Mouse (Mus musculus) intestine, embryonic 15.5 days (tissue): ENCODE results near the gene Plch1. TPM values are rescaled to one million over a fixed set of nuclear protein-coding genes. Genes with fewer than 3 reads are reported as not detected.

Experiments
- ATAC-seq: fragments of 200-750 bp; cut with Nextera tagmentation; 2 replicates; pipeline ENCODE4 v1.8.0; 2017; ENCODE audit warnings: moderate TSS enrichment, moderate library complexity
- H3K27ac ChIP-seq: fragments of 300-500 bp; sonication (generic); 2 replicates; pipeline ENCODE4 v1.5.1; 2015; ENCODE audit warnings: mild to moderate bottlenecking, inconsistent platforms
- H3K27me3 ChIP-seq: fragments of 300-500 bp; sonication (generic); replicated peaks from 2 replicates; pipeline ENCODE4 v1.6.1; 2015; ENCODE audit warnings: inconsistent platforms
- H3K36me3 ChIP-seq: fragments of 300-500 bp; sonication (generic); 2 replicates; pipeline ENCODE4 v1.6.1; 2015; ENCODE audit warnings: inconsistent platforms
- H3K4me1 ChIP-seq: fragments of 300-500 bp; sonication (generic); replicated peaks from 2 replicates; pipeline ENCODE4 v1.6.1; 2015; ENCODE audit warnings: inconsistent platforms
- H3K4me2 ChIP-seq: fragments of 300-500 bp; sonication (generic); replicated peaks from 2 replicates; pipeline ENCODE4 v1.6.1; 2015; ENCODE audit warnings: mild to moderate bottlenecking, inconsistent platforms
- H3K4me3 ChIP-seq: fragments of 300-500 bp; sonication (generic); replicated peaks from 2 replicates; pipeline ENCODE4 v1.5.1; 2015; ENCODE audit warnings: inconsistent platforms
- H3K9ac ChIP-seq: fragments of 300-500 bp; sonication (generic); 2 replicates; pipeline ENCODE4 v1.6.1; 2015; ENCODE audit warnings: inconsistent platforms
- H3K9me3 ChIP-seq: fragments of 300-500 bp; sonication (generic); 2 replicates; pipeline ENCODE4 v1.6.1; 2016; ENCODE audit warnings: inconsistent platforms
- WGBS: fragments of 180-500 bp; shearing (Covaris S2); methylation state at CpG from one replicate; pipeline ENCODE4 v1.1.7; 2015; 5-methylcytosine and 5-hydroxymethylcytosine counted together
- polyA plus RNA-seq: library from polyadenylated mRNA; unstranded; fragments of >200 nt; fragmentation: Nextera tagmentation; extraction: Ambion mirVana; gene quantifications from 2 replicates; pipeline ENCODE4 v1.2.1, GENCODE M21; 2015

Gene Plch1
- polyA plus RNA-seq, 1 experiment from 2014 or later, result 6.9 TPM

DNA sequence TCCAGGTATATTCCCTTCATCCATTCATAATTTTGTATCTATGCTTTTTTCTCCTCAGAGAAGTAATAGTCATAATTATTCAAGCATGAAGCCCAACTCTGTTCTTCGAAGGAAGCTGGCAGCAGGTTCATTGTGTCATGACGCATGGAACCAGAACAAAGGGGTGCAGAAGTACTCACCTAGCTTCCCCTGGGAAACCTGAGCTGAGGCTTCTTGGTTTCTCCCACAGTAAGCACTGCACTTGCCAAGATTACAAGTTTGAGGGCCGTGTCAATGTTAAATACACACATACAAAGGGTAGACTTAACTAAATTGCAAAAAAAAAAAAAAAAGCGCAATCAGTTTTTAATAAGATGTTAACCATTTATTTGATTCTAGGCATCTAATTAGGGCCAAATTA is 3.0 kb downstream of the Plch1 start:
- ATAC-seq, result no peak
- Histone ChIP-seq H3K4me2 (no peak overlapping the region), H3K36me3 (no peaks in the 10 kb centered on the region), H3K4me3 (no peak overlapping the region), H3K4me1 (no peaks in the 10 kb centered on the region; the same call in 1 of the 2 replicates), H3K9me3 (no peaks in the 10 kb centered on the region), H3K27me3 (no peaks in the 10 kb centered on the region), H3K27ac (no peak overlapping the region), H3K9ac (no peak overlapping the region)
- WGBS, result 85% methylated on average over 4 of the region's 4 CpGs

DNA sequence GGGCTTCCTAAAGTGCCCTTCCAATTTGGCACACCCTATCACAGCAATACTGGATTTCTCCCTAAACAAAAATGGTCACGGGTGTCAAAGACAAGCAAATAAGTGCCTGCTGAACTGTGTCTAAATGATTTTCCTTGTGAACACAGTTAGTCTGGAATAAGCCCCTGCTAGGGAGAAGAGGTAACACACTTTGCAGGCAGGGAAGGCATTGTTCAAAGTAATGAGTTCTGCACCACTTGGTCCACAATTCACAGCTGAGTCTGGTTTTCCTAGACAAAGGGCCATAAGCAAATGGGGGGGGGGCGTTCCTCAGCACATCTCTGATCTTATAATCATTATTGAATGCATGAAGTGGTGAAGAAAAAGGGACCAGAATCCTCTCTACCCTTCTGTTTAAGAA is 3.5 kb downstream of the Plch1 start:
- ATAC-seq, result no peak
- Histone ChIP-seq H3K4me1 (no peaks in the 10 kb centered on the region; the same call in 1 of the 2 replicates), H3K9ac (no peak overlapping the region), H3K9me3 (no peaks in the 10 kb centered on the region), H3K36me3 (no peaks in the 10 kb centered on the region), H3K4me2 (no peak overlapping the region), H3K27ac (no peak overlapping the region), H3K4me3 (no peak overlapping the region), H3K27me3 (no peaks in the 10 kb centered on the region)
- 60% methylated on average over 2 of the region's 2 CpGs for WGBS

DNA sequence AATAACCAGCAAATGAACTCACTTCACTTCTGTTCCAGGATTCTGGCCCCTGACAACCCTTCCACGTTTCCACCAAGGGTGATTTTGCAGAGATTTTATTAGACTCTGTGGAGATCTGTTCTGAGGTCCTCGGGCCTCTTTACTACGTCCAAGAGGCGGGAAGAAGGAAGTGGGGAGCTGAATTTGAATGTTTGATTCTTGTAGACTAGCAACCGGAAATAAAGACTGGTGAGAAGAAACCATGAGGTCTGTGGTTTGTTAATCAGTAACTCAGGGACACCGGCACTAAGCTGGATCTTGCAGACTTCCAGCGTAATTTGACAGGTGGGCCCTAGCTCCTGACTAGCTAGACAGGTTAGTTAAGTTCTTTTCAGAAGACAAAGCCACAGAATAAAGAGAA is 5.6 kb downstream of the Plch1 start:
- no peak overlapping the region for H3K9ac ChIP-seq
- WGBS, result 38% methylated on average over 7 of the region's 7 CpGs
- peak overlapping the region; percentile 29 for H3K4me3 ChIP-seq
- H3K27me3 ChIP-seq, result no peaks in the 10 kb centered on the region
- H3K4me2 ChIP-seq, result peak overlapping the region; percentile 37
- peak overlapping the region; percentile 73 for H3K27ac ChIP-seq
- peak; percentile 91 for ATAC-seq
- no peaks in the 10 kb centered on the region; the same call in 1 of the 2 replicates for H3K4me1 ChIP-seq
- no peaks in the 10 kb centered on the region for H3K9me3 ChIP-seq
- no peaks in the 10 kb centered on the region for H3K36me3 ChIP-seq

DNA sequence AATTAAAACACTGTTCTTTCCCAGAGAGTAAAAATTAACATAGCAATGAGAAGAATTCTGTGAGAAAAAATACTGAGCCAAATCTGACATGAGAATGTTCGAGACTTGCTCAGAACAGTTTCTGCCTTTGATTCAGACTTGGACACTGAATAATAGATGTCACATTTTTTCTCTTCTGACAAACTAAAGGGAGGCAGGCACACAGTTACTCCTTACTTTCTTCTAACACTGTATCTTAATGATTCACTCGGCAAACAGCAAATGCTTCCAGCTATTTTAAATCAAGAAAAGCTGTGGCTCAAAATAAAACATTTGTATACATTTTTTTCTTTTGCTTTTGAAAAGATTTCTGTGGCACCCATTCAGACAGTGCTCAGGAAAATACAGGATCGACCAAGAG is 7.1 kb downstream of the Plch1 start:
- no peaks in the 10 kb centered on the region for H3K9me3 ChIP-seq
- WGBS, result 50% methylated on average over 3 of the region's 3 CpGs
- no peak overlapping the region for H3K4me3 ChIP-seq
- H3K9ac ChIP-seq, result no peak overlapping the region
- no peaks in the 10 kb centered on the region for H3K4me1 ChIP-seq
- no peak overlapping the region for H3K27ac ChIP-seq
- no peak overlapping the region for H3K4me2 ChIP-seq
- no peak for ATAC-seq
- H3K36me3 ChIP-seq, result no peaks in the 10 kb centered on the region
- H3K27me3 ChIP-seq, result no peaks in the 10 kb centered on the region

DNA sequence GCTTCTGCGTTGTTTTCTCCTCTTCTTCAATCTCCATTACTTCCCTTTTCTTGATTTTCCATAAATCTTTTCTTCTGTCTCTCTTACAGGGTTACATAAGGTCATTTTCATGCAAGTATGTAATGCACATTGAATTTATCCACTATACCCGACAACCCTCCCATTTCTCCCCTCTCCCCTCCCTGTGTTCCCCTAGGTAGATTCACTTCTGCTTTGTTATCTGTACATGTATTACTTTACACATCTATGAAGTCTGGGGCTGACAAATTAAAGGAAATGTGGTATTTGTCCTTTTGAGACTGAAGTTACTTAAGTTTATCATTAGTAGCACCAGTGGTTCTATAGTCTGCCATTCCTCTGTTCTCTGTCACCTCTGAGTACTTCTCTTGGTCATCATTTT is 18.2 kb downstream of the Plch1 start:
- H3K9me3 ChIP-seq, result no peaks in the 10 kb centered on the region
- no peak overlapping the region for H3K27ac ChIP-seq
- no peak for ATAC-seq
- no peak overlapping the region for H3K9ac ChIP-seq
- H3K27me3 ChIP-seq, result no peaks in the 10 kb centered on the region
- no peak overlapping the region for H3K4me2 ChIP-seq
- no peaks in the 10 kb centered on the region for H3K36me3 ChIP-seq
- 87% methylated on average over 2 of the region's 2 CpGs for WGBS
- no peaks in the 10 kb centered on the region for H3K4me1 ChIP-seq
- H3K4me3 ChIP-seq, result no peak overlapping the region

DNA sequence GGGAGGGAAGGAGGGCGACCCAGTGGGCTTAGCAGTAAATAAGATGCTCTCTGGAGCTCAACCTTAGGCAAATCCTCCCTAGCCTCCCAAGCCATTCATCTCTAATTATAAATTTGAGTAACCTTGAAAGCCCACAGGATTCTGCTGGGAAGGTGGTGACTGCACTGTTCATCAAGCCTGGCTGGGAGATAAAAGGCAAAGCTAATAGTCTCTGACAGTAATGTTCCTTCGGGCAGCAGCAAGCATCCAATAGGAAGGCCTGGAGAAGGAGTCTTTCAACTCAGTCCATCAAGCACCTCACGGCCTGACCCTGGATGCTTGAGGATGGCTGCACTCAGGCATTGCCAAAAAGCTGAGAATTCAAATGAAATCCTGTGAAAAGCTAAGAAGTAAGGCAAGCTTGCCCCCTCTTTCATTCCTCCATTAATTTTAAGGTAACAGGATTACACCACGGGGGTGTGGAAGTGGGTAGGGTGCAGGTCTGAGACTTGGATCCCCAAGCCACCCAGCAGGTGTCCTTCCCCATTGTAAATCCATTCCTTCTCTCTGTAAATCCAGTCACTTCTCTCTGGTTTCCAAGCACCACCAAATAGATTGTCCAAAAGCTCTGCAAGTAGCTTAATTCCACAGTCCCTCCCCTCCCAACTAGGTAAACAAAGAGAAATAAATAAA is 20.1 kb downstream of the Plch1 start:
- H3K27ac ChIP-seq, result no peak overlapping the region
- no peak for ATAC-seq
- no peaks in the 10 kb centered on the region for H3K36me3 ChIP-seq
- 57% methylated on average over 4 of the region's 4 CpGs for WGBS
- no peak overlapping the region for H3K4me2 ChIP-seq
- no peaks in the 10 kb centered on the region for H3K27me3 ChIP-seq
- no peak overlapping the region for H3K4me3 ChIP-seq
- no peaks in the 10 kb centered on the region for H3K9me3 ChIP-seq
- no peak overlapping the region for H3K9ac ChIP-seq
- no peaks in the 10 kb centered on the region for H3K4me1 ChIP-seq

DNA sequence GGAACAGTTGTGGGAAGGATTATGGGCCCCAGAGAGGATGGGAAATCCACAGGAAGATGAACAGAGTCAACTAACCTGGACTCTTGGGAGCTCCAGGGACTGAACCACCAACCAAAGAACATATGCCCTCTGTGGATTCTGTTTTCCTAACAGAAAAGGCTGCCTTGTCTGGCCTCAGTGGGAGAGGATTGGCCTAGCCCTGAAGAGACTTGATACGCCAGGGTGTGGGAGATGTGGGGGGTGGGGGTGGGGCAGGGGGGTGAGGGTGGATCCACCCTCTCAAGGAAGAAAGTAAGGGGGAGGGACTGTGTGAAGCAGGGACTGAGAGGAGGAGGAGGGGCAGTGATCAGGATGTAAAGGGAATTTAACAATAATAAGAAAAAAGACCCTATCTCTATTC is 26.5 kb downstream of the Plch1 start:
- no peak overlapping the region for H3K4me3 ChIP-seq
- H3K4me1 ChIP-seq, result no peaks in the 10 kb centered on the region
- H3K9ac ChIP-seq, result no peak overlapping the region
- no peak for ATAC-seq
- WGBS, result 72% methylated on average over 1 of the region's 1 CpGs
- no peaks in the 10 kb centered on the region for H3K9me3 ChIP-seq
- H3K4me2 ChIP-seq, result no peak overlapping the region
- H3K27me3 ChIP-seq, result no peaks in the 10 kb centered on the region
- H3K27ac ChIP-seq, result no peak overlapping the region
- no peaks in the 10 kb centered on the region for H3K36me3 ChIP-seq

DNA sequence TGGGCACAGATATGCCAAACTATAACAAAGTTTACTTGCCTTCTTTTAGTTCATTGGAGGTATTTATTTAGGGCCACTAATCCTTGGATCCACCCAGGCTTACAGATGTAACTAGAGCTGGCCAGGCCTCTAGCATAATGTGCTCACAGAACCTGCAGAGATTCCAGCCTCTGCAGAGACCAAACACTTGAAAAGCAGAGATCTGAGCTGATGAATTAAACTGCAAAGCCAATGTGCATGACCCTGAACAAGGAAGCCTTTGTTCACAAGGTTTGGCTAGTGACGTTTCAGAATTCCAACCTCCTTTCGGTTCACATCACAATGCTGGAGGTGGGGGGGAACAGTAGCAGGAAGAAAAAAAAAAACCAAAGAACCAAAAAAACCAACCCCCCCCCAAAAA is 28.0 kb downstream of the Plch1 start:
- no peak overlapping the region for H3K4me3 ChIP-seq
- H3K27ac ChIP-seq, result no peak overlapping the region
- no peaks in the 10 kb centered on the region for H3K36me3 ChIP-seq
- no peaks in the 10 kb centered on the region for H3K4me1 ChIP-seq
- no peak for ATAC-seq
- H3K9ac ChIP-seq, result no peak overlapping the region
- H3K27me3 ChIP-seq, result no peaks in the 10 kb centered on the region
- H3K9me3 ChIP-seq, result no peaks in the 10 kb centered on the region
- 58% methylated on average over 2 of the region's 2 CpGs for WGBS
- H3K4me2 ChIP-seq, result no peak overlapping the region

DNA sequence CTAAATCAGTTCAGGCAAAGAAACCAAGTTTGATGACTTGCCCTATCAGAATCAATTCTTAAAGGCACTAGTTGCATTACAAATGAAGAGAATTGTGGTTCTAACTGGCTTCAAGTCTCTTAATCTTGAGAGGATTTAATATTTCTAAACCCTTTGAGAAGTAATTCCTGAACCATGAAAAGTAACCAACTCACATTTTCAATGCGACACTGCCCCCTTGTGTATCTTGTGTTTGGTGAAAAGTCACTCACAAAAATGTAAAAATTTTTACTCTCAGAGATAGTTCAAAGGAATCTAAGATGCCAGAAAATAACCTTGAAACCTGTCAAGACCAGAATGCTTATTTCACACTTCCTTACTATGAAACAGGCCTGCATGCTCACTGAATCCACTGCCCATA is 31.0 kb downstream of the Plch1 start:
- H3K4me2 ChIP-seq, result no peak overlapping the region
- no peak overlapping the region for H3K9ac ChIP-seq
- H3K9me3 ChIP-seq, result no peaks in the 10 kb centered on the region
- H3K36me3 ChIP-seq, result no peaks in the 10 kb centered on the region
- ATAC-seq, result no peak
- no peak overlapping the region for H3K27ac ChIP-seq
- no peak overlapping the region for H3K4me3 ChIP-seq
- no peaks in the 10 kb centered on the region for H3K27me3 ChIP-seq
- 47% methylated on average over 1 of the region's 1 CpGs for WGBS
- no peaks in the 10 kb centered on the region for H3K4me1 ChIP-seq

DNA sequence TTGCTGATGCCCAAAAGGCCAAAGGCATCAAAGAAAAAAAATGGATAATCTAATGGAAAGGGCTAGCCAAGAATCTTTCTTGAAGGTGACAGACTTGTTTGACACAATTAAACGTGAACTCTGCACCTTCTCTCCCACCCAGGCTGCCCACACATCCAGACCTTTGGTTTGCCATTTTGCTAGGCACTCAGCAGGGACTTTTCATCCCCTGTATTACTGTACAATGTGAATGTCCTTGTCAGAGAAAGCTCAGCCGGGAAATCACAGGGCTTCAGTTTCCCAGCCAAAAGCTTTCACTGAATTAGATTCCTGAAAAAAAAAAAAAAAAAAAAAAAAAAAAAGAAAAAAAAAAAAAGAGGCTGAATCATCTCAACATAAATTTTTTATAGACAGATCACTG is 34.2 kb downstream of the Plch1 start:
- no peak for ATAC-seq
- Histone ChIP-seq H3K4me3 (no peak overlapping the region), H3K9me3 (no peaks in the 10 kb centered on the region), H3K9ac (no peak overlapping the region), H3K27ac (no peak overlapping the region), H3K27me3 (no peaks in the 10 kb centered on the region), H3K4me2 (no peak overlapping the region), H3K36me3 (no peaks in the 10 kb centered on the region), H3K4me1 (no peaks in the 10 kb centered on the region)
- WGBS, result 71% methylated on average over 2 of the region's 2 CpGs

DNA sequence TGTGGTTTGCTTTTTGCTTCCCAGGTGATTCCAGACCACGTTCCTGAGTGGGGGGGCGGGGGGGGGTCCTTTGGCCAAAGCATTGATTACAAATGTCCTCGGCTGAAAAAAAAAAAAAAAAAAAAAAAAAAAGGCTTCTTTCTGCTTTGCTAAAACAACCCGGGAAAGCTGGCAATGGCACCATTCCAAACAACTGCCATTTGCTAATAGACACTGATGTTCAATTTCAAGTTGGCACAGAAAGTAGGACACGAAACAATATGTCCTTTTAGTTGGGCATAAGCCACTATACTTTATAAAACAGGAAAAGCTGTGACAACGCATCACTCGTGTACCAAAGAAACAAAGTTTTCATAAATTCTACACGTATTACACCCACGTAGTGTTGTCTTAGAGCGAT is 36.6 kb downstream of the Plch1 start:
- Histone ChIP-seq H3K9me3 (no peaks in the 10 kb centered on the region), H3K4me1 (no peaks in the 10 kb centered on the region), H3K36me3 (no peaks in the 10 kb centered on the region), H3K27ac (no peak overlapping the region), H3K9ac (no peak overlapping the region), H3K27me3 (no peaks in the 10 kb centered on the region), H3K4me3 (no peak overlapping the region), H3K4me2 (no peak overlapping the region)
- ATAC-seq, result no peak
- WGBS, result 86% methylated on average over 10 of the region's 10 CpGs

DNA sequence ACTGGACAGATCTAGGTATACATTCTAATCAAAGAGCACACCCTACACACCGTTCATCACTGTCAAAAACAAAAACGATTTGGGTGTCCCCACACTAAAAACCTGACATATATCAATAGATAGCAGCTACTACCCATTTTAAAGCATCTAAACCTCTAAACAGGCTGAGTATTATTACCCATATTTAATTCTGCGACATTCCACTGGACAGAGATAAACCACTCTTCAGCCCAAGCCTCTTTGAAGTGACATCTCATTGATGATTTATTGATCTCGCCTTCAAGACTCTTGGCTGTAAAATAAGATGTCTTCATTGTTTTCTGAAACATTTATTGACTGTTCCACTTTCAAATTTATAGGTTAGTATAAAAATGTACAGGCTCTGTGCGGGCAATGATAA is 46.4 kb downstream of the Plch1 start:
- ATAC-seq, result no peak
- WGBS, result 63% methylated on average over 5 of the region's 5 CpGs
- no peak overlapping the region for H3K9ac ChIP-seq
- H3K4me3 ChIP-seq, result no peak overlapping the region
- H3K27me3 ChIP-seq, result no peaks in the 10 kb centered on the region
- H3K4me1 ChIP-seq, result no peaks in the 10 kb centered on the region
- H3K36me3 ChIP-seq, result no peaks in the 10 kb centered on the region
- no peak overlapping the region for H3K4me2 ChIP-seq
- H3K9me3 ChIP-seq, result no peaks in the 10 kb centered on the region
- H3K27ac ChIP-seq, result no peak overlapping the region

DNA sequence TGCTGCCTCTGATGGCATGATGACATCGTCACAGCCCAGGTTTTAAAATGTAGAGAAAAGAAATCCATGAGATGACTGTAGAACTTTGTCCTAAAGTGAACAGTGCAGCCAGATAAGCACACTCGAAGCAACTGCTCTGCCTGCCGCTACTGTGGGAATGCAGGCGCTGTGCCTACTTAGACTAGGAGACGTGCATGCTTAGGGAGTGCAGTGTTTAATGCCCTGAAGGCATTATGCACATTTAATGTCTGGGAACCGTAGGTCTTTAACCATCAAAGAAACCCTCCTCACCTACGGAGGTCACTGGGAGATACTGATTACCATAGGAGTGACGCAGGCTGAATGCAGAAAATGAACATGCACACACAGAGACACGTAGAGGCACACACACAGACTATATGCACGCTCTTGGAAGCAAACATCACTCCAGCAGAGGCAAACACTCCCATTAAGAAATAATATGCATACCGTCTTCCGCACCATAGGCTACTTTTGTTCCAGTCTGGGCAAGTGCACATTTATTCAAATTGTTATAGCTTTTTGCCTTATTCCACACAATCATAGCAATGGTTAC is 48.1 kb downstream of the Plch1 start:
- Histone ChIP-seq H3K9me3 (no peaks in the 10 kb centered on the region), H3K4me1 (no peaks in the 10 kb centered on the region), H3K4me2 (no peak overlapping the region), H3K27me3 (no peaks in the 10 kb centered on the region), H3K27ac (no peak overlapping the region), H3K36me3 (no peaks in the 10 kb centered on the region), H3K4me3 (no peak overlapping the region), H3K9ac (no peak overlapping the region)
- 72% methylated on average over 12 of the region's 12 CpGs for WGBS
- peak; percentile 69; the same call in 1 of the 2 replicates for ATAC-seq
